Mouse (Mus musculus) brain, embryonic 14.5 days (tissue): Measurements from ENCODE around the gene Ccdc167.

Experiments used
- CTCF ChIP-seq: fragments of 200-500 bp; IDR thresholded peaks from 2 replicates; pipeline ENCODE4 v1.5.1; 2012; ENCODE audit warnings: inconsistent platforms, mild to moderate bottlenecking, moderate library complexity, borderline replicate concordance; ENCODE audit not compliant: insufficient read depth, insufficient read length; ENCODE audit errors: extremely low read depth
- POLR2A ChIP-seq: fragments of 200-500 bp; IDR thresholded peaks from 2 replicates; pipeline ENCODE4 v1.6.1; 2012; ENCODE audit warnings: mild to moderate bottlenecking, inconsistent platforms, borderline replicate concordance; ENCODE audit not compliant: poor library complexity, insufficient read depth, insufficient read length, severe bottlenecking; ENCODE audit errors: extremely low read depth

DNA sequence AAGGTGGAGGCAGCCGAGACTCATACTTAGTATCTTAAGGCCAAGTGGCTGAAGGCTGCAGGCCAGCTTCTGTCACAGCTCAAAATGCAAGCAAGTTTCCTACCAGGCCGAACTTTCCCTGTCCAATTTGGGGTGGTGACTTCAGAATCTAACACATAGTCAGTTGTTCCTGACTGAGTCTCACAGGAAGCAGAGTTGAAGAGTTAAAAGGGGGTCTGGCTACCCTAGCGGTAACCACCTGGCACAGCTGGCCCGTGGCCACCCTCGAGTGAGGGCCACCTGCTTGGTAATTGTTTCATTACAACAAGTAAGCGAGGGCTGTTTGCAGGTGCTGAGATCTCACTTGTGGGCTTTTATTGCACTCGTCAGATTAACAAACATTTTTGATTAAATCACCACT is 4.3 kb downstream of the Ccdc167 start:
- TF ChIP-seq CTCF (no peak), POLR2A (no peak)
